Mouse (Mus musculus) urinary bladder, postnatal 36 days (tissue): ENCODE measurements around the gene Rgl1.
"Not testable (repeated sequence)": the region's sequence is repeated elsewhere in the genome, so short reads cannot be mapped to it uniquely, and the experiment has no call there.

Experiments used
- DNase-seq, 2 experiments: peaks; one replicate each; pipeline ENCODE4 v3.0.0; 2022; ENCODE audit warnings: low spot score in 2 of 2, mixed read lengths in 1 of 2

Gene Rgl1

DNA sequence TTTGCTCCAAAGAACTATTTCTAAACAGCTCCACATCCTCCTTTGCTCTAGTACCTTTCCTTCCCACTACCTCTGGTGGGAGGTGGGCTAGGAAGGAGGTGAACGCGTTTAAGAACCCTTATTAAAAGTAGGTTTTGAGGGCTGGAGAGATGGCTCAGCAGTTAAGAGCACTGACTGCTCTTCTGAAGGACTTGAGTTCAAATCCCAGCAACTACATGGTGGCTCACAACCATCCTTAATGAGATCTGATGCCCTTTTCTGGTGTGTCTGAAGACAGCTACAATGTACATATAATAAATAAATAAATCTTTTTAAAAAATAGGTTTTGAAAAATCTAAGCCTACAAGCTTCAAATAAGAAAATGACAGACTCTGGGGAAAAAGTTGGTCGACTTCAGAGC is 19.3 kb upstream of the Rgl1 start:
- DNase-seq, result not testable (repeated sequence)

DNA sequence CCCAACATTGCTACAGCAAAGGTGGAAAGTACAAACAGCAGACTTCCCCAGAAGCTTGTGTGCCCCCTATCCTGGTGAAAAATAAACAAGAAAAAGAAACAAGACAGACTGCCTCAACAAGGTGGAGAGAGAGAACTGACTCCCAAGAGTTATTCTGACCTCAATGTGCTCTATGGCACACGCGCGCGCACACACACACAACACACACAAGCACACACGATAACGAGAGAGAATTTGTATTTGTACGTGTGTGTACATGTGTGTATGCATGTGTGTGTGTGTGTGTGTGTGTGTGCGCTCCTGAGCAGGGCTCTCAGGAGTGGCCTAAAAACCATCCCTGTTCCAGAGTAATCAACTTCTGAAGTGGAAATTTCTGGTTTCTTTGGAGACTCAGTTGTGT is 18.5 kb upstream of the Rgl1 start:
- no peak for DNase-seq

DNA sequence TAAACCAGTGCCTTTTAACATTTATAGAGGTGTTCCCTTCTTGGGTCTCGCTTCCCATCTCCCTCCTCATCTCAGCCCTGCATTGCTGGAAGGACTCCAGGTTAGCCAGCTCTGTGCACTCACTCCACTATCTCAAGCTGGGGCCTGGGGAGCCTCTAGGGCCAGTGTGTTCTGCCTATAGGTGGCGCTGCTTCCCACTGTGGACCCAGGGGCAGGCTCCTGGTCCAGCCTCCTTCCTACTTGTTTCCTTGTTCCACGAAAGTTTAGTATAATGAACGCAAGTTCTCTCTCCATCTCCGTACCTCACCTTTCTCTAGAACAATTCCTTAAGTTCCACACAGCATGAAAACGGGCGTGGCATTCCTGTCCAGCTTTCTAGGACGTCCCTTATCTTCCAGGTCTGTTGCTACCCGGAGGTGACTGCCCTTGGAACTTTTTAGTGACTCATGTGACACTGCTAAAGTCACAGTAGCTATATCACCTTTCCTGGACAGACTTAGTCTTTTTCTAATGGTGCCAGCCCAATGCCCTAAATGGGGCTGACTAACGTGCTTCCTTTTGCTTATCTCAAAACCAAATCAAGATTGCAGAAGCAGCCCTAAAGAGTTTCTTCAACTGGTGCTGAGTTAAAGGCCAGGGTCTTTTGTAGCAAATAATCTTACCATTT is 13.1 kb upstream of the Rgl1 start:
- peak; percentile 43 to 69 for DNase-seq

DNA sequence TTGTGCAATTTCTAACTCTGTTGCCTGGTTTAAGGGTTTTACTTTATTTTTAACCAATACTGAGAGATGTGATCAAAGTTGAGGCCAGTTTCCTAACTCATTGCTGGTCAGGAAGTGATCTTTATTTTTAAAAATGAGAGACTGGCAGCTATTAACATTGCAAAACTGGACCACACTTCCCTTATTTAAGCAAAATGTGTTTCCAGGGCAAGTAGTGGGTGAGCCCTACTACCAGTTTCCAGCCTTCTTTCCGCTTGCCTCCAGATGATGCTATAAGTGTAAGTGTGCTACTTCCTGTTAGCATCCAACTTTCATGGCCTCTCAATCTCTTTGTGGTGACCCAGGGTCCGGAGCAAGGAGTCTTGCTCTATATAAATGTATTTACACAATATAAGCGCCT is 8.4 kb upstream of the Rgl1 start:
- not testable (repeated sequence) for DNase-seq

DNA sequence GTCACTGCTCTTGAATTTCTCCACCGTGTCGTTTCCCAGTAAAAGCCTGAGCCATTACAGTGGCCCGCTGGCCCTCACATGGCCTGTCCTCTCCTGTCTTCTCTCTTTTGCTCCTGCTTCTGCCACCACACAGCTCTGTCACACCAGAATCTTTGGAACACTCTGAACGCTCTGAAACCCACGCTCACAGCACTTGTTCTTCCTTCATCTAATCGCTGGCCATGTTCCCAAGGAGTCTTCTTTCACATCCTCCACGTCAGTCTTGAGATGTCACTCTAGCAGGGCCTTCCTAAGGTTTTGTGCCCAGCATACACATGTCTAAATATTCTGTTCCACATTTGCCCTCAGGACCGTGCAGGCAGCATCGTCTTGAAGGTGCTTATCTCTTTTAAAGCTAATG is 4.9 kb upstream of the Rgl1 start:
- DNase-seq, result no peak

DNA sequence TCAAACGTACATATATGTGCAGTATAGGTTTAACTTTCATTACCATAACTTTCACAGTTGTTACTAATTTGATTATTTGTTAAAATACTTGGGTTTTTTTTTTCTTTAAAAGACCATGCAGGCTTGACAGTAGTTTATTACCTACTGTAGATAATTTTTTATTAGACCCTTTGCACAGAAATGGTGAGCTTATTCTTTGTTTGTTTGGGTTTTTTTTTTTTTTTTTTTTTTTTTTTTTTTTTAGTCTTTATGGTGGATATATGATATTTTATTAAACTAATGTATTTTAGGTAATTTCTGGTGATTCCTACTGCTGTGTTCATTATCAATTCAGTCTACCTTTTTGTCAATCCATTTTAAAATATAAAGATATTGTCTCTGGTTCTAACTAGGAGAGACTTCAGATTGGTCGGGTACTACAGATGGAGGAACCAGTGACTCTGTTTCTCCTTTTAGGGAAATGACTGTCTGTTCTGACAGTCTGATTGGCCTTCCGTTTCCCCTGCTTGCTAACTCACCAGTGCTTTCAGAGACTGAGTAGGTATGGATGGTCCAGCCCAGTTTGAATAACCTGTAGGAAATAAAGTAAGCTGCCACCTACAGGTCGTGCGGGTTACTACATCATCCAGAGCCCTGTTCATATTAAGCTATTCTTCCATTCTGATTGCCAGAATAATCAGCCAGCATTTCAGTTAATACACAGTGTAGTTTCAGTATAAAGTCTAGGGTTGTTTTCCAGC is 1.8 kb upstream of the Rgl1 start:
- peak; percentile 78 to 81 for DNase-seq

DNA sequence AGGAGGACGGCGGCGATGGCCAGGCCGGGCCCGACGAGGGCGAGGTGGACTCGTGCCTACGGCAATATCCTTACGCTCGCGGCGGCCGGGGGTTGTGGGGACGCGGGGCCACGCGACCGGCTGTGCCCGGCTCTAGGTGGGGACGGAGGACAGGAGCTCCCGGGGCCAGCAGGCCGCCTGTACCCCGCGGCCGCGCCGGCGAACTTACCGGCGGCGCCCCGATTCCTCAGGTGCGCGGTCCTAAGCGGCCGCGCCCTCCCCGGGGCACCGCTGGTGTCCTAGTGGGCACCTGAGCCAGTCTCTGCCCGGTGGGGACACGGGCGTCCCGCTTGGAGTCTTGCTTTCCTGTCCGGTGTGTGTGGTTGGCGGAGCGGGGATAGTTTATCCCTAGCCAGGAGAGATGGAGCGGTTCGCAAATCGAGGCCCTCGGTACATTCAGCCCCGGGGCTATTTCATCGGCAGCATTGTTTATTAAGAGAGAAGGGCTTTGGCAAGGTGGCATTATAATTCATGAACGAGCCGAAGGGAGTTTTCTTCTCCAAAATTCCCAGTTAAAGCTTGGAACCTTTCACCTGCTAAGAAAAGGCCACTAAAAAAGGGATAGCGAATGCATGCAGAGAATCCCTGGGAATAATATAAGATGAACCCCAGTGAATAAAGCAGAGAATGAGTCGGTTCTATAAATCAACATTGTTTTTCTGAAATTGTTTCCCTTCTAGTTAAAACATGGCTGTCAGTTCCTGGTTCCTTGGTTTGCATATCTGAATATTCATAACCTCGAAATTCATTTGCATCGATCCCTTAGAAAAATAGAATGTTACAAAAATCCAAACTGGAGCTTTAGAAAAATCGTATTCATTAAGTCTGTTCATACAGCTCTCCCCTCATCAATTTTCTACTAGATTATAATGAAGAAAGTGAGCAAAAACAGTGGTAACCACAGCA is 925 bp upstream of the Rgl1 start:
- DNase-seq, result peak in 1 of 2 experiments; percentile 26

DNA sequence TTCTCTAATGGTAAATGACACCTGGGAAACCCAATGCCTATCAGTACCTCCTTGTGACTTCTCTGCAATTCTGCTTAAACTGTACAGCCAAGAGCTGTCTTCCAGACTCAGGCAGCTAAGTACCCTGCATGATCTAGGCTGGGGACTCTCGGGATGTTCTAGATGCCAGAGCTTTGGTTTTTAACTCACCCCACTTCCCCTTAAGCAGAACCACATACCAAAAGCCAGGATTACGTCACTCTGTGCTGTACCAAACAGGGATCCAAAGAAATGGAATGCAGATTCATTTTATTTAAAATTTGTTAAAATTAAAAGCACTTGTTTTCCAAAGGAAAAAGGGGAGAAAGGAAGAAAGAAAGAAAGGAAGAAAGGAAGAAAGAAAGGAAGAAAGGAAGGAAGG is 4.4 kb downstream of the Rgl1 start:
- no peak for DNase-seq

DNA sequence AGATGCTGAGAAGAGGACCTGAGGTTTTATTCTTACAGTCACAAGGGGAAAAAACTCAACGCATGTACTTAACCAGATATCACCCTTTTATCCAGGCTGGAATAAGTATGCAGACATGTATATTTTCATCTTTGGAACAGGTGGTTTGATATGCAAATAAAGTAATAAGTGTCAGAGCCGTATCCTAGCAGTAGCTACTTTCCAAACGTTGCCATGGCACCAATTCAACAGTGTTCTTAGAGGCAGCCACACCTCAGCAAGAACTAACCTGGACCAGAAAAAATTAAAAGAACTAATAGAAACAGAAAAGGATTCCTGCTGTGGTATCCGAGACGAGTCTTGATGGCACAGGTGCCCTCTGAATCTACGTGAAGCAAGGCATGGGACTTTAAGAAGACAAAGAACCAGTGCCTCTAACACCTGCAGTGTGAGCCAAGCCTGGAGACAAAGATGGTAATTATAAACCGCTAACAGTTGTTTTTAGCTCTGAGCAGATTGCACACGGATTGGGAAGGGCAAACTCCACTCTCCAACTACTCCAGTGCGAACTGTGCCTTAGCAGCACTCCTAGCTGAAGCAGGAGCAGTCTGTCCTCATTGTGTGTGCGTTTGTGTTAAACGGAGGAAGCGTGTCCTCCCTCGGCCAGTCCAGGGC is 15.7 kb downstream of the Rgl1 start, which contains the start of gene Apobec4:
TSS of gene Apobec4 (plus strand) at position 240 of the 654 bp plus-strand sequence.
- DNase-seq, result no peak

DNA sequence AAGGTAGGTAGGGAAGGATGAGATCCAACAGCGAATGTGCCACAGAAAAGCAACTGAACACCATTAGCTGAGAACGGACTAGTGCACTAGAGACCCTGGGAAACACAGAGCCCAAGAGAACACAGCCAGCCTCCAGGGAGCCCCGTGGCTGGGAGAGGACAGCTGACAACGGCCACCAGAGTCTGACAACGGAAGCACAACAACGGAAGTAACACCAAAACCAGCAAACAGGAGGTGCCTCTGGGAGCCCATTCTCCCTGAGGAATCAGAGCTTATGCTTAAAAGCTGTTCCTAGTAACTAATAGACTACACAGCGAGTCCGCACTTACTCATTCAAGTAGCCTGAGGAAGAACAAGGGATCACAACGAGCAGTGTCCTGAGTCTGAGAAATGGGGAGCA is 16.9 kb downstream of the Rgl1 start:
- no peak for DNase-seq

DNA sequence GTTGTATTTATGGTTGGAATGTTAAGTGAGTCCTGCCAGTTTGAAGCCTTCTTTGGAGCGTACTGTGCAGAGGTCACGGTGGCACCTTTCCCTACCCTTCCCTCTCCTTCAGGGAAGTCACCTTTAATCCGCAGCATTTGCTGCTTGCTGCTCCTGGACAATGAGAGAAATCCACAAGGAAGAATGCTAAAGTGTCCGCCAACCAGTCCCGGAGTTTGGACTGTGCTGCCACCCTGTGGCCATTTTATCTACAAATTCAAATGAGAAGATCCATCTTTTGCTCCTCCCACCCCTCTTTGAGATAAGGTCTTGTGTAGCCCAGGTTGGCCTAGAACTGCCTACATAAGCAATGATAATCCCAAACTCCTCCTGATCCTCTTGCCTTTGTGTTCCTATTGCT is 19.7 kb downstream of the Rgl1 start:
- DNase-seq, result peak; percentile 62 to 78

DNA sequence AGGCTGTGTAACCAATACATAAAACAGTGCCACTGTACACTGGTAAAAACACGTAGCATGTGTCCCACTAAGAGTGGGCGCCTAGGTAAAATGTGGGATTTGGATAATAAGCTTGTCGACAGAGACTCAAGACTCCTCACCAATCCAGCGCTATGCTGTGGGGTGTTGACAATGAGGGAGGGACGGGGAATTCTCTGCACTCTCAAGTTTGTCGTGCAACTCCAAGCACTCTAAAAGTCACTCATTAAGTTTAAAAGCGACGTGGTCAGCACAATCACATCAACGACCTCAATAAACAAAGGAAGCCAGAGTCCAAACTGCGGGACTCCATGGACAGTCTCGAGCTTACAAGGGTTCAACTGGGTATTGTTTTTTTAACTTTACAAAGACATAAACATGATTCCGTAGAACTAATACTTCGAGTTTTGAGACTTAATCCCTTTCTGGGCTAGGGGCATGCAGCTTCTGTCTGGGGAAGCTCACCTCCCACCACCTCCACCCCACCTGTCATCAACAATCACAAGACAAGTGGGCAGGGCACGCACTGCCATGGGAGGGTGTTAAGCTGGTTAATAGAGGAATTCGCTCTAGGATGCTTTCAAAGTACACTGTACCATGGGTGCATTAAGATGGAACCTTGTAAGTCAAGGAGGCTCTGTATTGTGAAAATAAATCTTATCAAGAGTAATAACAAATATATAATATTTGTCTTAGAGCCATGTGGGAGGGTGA is 22.9 kb downstream of the Rgl1 start:
- DNase-seq, result no peak

DNA sequence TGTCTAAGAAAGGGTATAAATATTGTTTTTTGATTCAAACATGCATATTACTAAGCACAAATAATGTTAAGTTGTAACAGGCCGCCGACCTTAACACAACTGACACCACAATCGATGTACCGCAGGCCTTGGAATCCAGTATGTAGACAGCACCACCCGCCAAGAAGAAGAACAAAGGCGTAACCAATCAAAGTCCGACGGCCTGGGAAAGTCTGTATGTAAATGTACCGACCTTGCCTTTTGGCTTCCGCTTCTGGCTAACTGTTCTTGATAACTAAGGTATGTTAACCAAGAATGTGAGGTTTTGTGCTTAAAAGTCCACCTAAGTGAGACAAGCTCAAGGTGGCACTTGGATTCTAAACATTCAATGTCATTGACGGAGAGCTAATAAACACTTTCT is 26.8 kb downstream of the Rgl1 start:
- DNase-seq, result no peak

DNA sequence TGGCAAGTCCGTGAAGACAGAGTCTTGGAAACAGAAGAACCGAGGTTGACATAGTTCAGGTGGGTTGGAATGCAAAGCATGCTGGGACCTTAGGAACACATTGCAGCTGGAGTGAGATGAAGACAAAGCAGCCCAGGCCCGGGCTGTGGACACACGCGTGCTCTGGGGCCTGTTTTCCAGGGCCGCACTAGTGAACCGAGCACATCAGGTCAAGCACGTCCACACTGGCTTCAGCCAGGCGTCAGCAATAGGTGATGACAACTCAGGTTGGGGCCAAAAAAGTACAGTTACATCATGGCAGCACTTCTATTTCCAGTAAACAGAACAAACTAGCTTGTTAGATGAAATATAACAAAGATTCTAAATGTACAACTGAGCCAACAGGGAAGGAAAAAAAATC is 27.4 kb downstream of the Rgl1 start:
- no peak for DNase-seq

DNA sequence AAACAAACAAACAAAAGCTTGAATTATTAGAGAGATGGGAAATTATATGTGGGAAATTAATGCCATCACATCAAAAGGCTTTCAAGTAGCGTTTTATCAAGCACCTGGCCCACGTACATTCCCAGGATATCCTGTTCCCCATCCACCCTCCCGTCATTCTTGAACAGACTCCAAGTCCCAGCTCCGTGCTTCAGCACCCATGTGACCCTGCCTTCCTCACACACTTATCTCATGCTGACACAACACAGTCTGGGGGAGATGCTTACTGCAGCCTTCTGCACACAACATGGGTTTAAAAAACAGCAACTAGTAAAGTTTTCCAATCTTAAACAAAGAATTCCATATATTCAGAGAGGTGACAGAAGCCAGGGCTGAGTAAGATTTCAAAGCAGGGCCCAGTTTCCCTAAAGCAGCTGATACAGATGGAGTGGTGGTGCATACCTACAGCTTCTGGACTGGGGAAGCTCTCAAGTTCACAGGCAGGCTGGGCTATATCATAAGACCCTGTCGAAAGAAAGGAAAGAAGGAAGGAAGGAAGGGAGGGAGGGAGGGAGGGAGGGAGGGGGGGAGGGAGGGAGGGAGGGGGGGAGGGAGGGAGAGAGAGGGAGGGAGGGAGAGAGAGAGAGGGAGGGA is 38.4 kb downstream of the Rgl1 start:
- DNase-seq, result no peak

DNA sequence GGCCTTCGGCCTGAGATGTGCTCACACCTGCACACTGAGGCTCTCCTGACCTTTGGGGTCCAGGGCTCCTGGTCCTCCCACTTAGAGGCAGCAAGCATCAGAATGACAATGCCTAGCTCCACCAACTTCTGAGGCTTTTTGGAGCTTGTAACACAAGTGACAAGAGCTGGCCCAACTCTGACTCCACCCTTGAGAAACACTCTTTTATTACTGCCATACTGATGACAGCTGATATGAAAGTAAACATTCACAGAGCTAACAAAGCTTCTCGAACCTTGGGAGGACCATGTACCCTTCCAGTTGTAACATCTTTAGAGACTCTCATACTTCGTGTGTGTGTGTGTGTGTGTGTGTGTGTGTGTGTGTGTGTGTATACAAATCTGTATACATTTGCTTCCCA is 40.1 kb downstream of the Rgl1 start:
- no peak for DNase-seq

DNA sequence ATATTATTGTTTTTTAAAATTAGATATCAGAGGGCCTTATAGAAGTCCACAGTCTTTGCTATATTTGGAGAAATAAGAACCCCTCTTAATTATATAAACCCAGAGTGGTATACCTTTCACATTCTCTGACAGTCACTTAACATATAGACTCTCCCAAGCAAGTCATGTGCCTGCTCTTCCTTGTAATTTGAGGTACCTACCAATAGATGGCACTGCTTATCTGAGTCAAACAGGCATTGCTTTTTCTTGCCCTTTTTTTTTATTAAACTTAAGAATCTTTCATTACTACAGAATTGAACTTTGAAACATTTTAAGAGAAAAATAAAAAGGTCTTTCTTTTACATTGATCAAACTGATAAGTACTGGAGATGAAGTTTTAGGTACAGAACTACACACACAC is 41.9 kb downstream of the Rgl1 start:
- no peak for DNase-seq

DNA sequence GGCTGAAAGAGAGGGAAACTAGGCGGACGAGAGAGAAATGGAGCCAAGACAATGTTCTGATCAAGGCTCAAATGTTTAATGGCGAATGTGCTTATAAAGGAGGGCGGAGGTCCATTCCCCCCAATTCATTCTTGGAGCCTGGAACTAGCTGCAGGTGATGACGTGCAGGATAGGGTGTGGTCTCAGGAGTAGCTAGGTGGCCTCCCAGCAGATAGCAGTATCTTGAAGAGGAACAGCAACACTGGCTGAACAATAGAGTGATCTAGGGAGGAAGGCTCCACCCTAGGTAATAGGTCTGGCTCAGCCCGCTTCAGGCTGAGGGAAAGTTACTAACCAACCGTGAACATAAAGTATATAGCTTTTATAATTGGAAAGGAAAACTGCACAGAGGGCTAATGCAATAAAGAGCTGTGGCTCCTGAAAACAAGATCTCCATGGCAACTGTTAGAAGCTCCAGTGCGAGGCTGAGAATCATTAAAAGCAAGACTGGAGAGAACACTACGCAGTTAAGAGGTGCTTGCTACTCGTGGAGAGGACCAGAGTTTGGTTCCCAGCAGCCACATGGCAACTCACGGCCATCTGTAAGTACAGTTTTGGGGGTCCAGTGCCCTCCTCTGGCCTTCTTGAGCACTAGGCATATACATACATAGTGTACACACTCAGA is 44.5 kb downstream of the Rgl1 start:
- no peak for DNase-seq

DNA sequence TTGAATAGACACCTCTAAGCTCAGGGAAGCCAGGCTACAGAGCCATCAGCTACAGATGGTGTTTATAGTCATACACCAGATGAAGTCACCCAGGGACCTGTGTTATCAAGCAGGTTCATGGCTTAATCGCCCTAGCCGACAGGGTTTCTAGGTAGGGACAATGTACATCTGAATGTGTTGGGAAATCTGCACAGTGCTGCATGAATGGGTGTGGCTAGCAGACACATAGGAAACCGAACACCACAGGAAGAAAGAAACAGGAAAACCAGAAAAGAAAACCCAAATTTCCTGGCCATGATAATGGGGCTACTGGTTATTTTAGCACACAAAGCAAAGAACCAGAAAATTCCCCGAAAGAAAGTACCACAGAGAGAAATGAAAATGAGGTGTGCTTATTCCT is 45.2 kb downstream of the Rgl1 start:
- no peak for DNase-seq

DNA sequence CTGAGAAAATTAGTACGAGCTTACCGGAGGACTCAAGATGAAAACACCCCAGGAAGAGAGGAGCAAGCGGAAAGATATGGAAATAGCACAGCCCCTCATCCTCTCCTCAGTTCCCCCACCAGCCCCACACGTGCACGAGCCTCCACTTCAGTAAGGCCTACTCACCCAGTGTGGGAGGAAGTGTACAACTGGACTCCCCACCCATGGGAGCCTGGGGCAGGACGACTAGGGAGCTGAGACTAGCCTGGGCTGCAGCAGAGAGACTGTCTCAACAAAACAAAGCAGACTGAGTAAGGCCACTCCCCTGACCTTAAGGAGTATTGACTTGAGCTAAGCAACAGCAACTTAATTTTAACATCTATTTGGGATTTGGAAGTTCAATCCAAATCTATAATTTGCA is 48.0 kb downstream of the Rgl1 start:
- no peak for DNase-seq
